Mouse (Mus musculus): ENCODE measurements around the gene Rex2.
"Not testable (repeated sequence)": the region's sequence is repeated elsewhere in the genome, so short reads cannot be mapped to it uniquely, and the experiment has no call there.

DNA sequence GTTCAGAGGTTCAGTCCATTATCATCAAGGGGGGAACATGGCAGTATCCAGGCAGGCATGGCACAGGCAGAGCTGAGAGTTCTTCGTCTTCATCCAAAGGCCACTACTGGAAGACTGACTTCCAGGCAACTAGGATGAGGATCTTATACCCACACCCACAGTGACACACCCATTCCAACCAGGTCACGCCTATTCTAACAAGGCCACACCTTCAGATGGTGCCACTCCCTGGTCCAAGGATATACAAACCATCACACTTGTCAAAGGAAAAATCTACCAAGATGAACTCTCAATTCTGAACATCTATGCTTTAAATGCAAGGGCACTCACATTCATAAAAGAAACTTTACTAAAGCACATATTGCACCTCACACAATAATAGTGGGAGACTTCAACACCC is 74.0 kb downstream of the Rex2 start:
- not testable (repeated sequence) for TF ChIP-seq CTCF, POLR2A (IDR thresholded peaks at IDR 0.05; ENCODE audit: insufficient read depth, low read depth, low read length)

All from olfactory bulb, adult 2 months (tissue).